In genomic region chr11:119802947-119803346, GRCm38 (mm10) we compare ENCODE assay signal across 22 mouse cellular contexts.
DNase-seq lines count a peak whose midpoint lies in the region; ATAC-seq and TF ChIP-seq lines count a peak whose summit lies in the region.
"Had no signal": no experiment of that assay in that cellular context is flagged by ENCODE, and none has a peak within 500 bp of the region (broad histone marks: within the 10 kb centered on the region; RNA-seq: fewer than 3 reads in every experiment).

No protein-coding gene starts in this region.

- ATAC-seq in forebrain, embryonic 12.5 days (ENCODE audit: low FRiP score), result no peak
- no peak for ATAC-seq in forebrain, embryonic 14.5 days
- ATAC-seq: CD4-positive, CD25-positive, alpha-beta regulatory T cell, adult 4 months; forebrain, postnatal 0 days had no signal

- 0 out of 2 replicates have a peak overlapping the region, but pooled peaks have one; percentile 8 for H3K27ac ChIP-seq in forebrain, embryonic 12.5 days
- no peak overlapping the region for H3K27ac ChIP-seq in forebrain, embryonic 14.5 days (ENCODE audit: low read depth, low read length)
- H3K27ac ChIP-seq in layer of hippocampus, adult 2 months, result peak overlapping the region; percentile 4; the same call in 1 of the 2 replicates
- H3K27ac ChIP-seq in bone marrow, adult 2 months (ENCODE audit: control insufficient read depth, insufficient read depth, low read depth, low read length, poor library complexity), result peak overlapping the region; percentile 43
- H3K27ac ChIP-seq: heart, embryonic 13.5 days; hindbrain, embryonic 14.5 days had no signal

- no peak for TF ChIP-seq CTCF in layer of hippocampus, adult 2 months (conservative IDR thresholded peaks at IDR 0.05)
- no peak for TF ChIP-seq CTCF in bone marrow, adult 2 months (IDR thresholded peaks at IDR 0.05; ENCODE audit: control insufficient read depth, insufficient read depth, low read length)

- no peak for DNase-seq in forebrain, embryonic 14.5 days (ENCODE audit: low spot score)
- DNase-seq in layer of hippocampus, adult 2 months (ENCODE audit: low spot score in 2 of 2), result no peak
- no peak for DNase-seq in layer of hippocampus, adult 18-20 months (ENCODE audit: low spot score in 2 of 2)
- no peak for DNase-seq in left cerebral cortex, adult 11 months (ENCODE audit: low spot score)
- DNase-seq in cerebellum, postnatal 4 days (ENCODE audit: low spot score in 2 of 2), result no peak
- DNase-seq: adrenal gland, adult 8-10 months; adrenal gland, postnatal 36 days; B cell, adult 2 months; cerebellum, adult 11 months; cerebellum, adult 8-10 months; cerebellum, postnatal 14 days; forebrain, postnatal 0 days; gastrocnemius, postnatal 36 days; heart, adult 11 months; heart, postnatal 36 days had no signal

- no peaks in the 10 kb centered on the region for H3K9me3 ChIP-seq in forebrain, embryonic 12.5 days
- H3K9me3 ChIP-seq in forebrain, embryonic 14.5 days (replicated peaks; ENCODE audit: control insufficient read depth, low read length), result no peaks in the 10 kb centered on the region
- H3K9me3 ChIP-seq: G1E; heart, embryonic 13.5 days had no signal

- TF ChIP-seq POLR2A in bone marrow, adult 2 months (IDR thresholded peaks at IDR 0.05; ENCODE audit: borderline replicate concordance, control insufficient read depth, low read depth, low read length), result no peak
- TF ChIP-seq POLR2A in myocyte (IDR thresholded peaks at IDR 0.05; ENCODE audit: insufficient read length, low read depth), result no peak

- H3K4me2 ChIP-seq in forebrain, embryonic 12.5 days, result no peak overlapping the region
- H3K4me2 ChIP-seq in forebrain, embryonic 14.5 days (ENCODE audit: low read length), result no peak overlapping the region
- no peak overlapping the region for H3K4me2 ChIP-seq in myocyte (ENCODE audit: low read depth)
- H3K4me2 ChIP-seq: heart, embryonic 13.5 days; hindbrain, embryonic 14.5 days had no signal

- H3K27me3 ChIP-seq in forebrain, embryonic 12.5 days, result no peaks in the 10 kb centered on the region
- no peaks in the 10 kb centered on the region for H3K27me3 ChIP-seq in forebrain, embryonic 14.5 days (replicated peaks; ENCODE audit: control insufficient read depth, insufficient read depth, low read length)
- H3K27me3 ChIP-seq in myocyte (ENCODE audit: control insufficient read depth, insufficient read depth, insufficient read length), result no peaks in the 10 kb centered on the region
- H3K27me3 ChIP-seq: heart, embryonic 13.5 days had no signal

- 62% methylated on average over 7 of the region's 7 CpGs for WGBS in forebrain, embryonic 12.5 days
- 66% methylated on average over 7 of the region's 7 CpGs for WGBS in forebrain, embryonic 14.5 days
- 79% methylated on average over 7 of the region's 7 CpGs for WGBS in bone marrow, adult 2 months

- no peaks in the 10 kb centered on the region for H3K79me2 ChIP-seq in myocyte (ENCODE audit: control insufficient read depth, insufficient read depth)

- peaks cover 4% of the 10 kb centered on the region; the same call in 1 of the 2 replicates for H3K4me1 ChIP-seq in forebrain, embryonic 12.5 days
- no peaks in the 10 kb centered on the region; the same call in 1 of the 2 replicates for H3K4me1 ChIP-seq in forebrain, embryonic 14.5 days (ENCODE audit: control insufficient read depth, insufficient read depth, low read length)
- peaks cover 7% of the 10 kb centered on the region for H3K4me1 ChIP-seq in bone marrow, adult 2 months (ENCODE audit: control insufficient read depth, insufficient read depth, low read length)

- H3K4me3 ChIP-seq in forebrain, embryonic 12.5 days (replicated peaks), result no peak overlapping the region
- no peak overlapping the region for H3K4me3 ChIP-seq in forebrain, embryonic 14.5 days (ENCODE audit: low read depth, low read length)
- no peak overlapping the region for H3K4me3 ChIP-seq in layer of hippocampus, adult 2 months
- H3K4me3 ChIP-seq in bone marrow, adult 2 months (replicated peaks; ENCODE audit: control insufficient read depth, low read depth, low read length), result no peak overlapping the region
- H3K4me3 ChIP-seq in myocyte, result no peak overlapping the region
- H3K4me3 ChIP-seq: heart, embryonic 13.5 days had no signal

- H3K36me3 ChIP-seq in forebrain, embryonic 12.5 days (replicated peaks), result peaks cover 18% of the 10 kb centered on the region
- H3K36me3 ChIP-seq in forebrain, embryonic 14.5 days (ENCODE audit: control insufficient read depth, insufficient read depth, low read length), result no peaks in the 10 kb centered on the region
- H3K36me3 ChIP-seq in myocyte (ENCODE audit: control insufficient read depth, insufficient read depth), result peaks cover 4% of the 10 kb centered on the region

- no peak overlapping the region for H3K9ac ChIP-seq in forebrain, embryonic 12.5 days
- no peak overlapping the region for H3K9ac ChIP-seq in forebrain, embryonic 14.5 days (ENCODE audit: low read length)
- H3K9ac ChIP-seq: forebrain, postnatal 0 days; heart, embryonic 13.5 days; hindbrain, embryonic 14.5 days had no signal

- H3ac ChIP-seq in myocyte (ENCODE audit: control insufficient read depth, insufficient read length), result no peak overlapping the region

TF ChIP-seq in myocyte, 11 proteins besides CTCF, POLR2A, EP300 and RAD21:
- TF ChIP-seq MYOG (IDR thresholded peaks at IDR 0.05; ENCODE audit: control insufficient read depth in 1 of 3, insufficient read depth in 1 of 3, insufficient read length in 2 of 3, low read depth in 2 of 3) (peak in 2 of 3 experiments; percentile 42 to 64), MYOD1 (IDR thresholded peaks at IDR 0.05; ENCODE audit: control insufficient read depth in 1 of 3, insufficient read length in 2 of 3, low read depth in 2 of 3) (peak in 2 of 3 experiments; percentile 54 to 82), CEBPB (IDR thresholded peaks at IDR 0.05; ENCODE audit: insufficient read depth, poor library complexity, severe bottlenecking) (no peak)
